Mouse (Mus musculus) brain, adult 2 months (tissue): ENCODE data around the gene Tubb4a.
"Not testable (repeated sequence)": the region's sequence is repeated elsewhere in the genome, so short reads cannot be mapped to it uniquely, and the experiment has no call there.

Experiments used
- DNase-seq: peaks from one replicate; pipeline ENCODE4 v3.0.0; 2011; ENCODE audit warnings: low read depth, low spot score

The Tubb4a gene

DNA sequence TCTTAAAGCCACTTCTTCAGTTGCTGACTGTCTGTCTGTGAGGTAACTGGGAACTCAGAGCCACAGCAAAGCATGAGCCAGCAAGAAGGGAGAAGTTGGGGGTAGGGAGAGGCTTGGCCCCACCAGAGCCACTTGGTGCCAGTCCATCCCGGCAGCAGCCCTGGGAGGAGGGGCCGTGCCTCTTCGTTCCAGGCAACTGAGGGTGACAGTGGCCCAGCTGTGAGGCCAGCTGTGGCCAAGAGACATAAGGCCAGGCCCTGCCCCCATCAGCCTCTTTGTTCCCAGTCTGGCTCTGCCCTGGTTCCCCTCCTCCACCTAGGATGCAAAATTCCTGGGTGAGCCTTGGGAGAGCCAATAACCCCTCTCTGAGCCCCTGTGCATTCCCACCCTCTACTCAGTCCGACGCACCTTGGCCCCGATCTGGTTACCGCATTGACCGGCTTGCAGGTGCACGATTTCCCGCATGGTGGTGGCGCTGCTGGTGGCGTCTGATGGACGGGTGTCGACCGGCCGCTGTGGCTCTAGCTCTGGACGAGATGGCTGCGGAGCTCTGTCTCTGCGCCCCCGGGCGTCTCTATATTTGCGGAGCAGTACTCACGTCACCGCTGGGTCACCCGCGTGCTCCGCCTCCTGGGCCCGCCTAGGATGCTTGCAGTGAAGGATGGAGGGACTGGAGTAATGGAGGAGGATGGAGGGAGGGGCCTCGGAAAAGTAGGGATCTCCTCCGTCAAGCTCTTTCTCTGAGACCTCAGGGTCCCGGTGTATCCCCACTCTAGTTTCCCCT, at the start of gene Tubb4a:
TSS of gene Tubb4a (minus strand) at position 734 of the 784 bp plus-strand sequence.
- peak; percentile 98 for DNase-seq

- DNase-seq: no peak
Observed at GRCm38 (mm10) chr17:57135635-57136034, 48.1 kb upstream of the Tubb4a start.

- DNase-seq: no peak
Observed at GRCm38 (mm10) chr17:57134693-57135092, 47.1 kb upstream of the Tubb4a start.

DNA sequence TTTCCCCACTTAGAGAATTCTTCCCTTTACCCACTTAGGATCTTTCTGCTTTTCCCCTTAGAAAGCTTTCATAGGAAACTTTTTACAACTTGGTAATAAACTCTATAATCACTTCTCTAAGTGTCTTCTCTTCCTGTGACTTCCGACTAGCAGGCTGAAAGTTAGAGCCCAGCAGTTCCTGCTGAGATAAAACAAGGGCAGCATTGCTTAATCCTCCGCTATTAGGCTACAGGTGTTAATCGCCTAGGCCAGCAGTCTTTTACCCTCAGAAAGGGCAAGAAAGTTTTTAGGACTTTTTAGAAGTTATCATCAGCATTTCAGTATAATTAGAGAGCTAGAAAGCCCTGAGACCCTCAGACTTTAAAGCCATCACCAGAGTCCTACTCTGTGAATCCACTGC, 46.4 kb upstream of the Tubb4a start:
- not testable (repeated sequence) for DNase-seq

- peak; percentile 7 for DNase-seq
Observed at GRCm38 (mm10) chr17:57131793-57132192, 44.2 kb upstream of the Tubb4a start.

GRCm38 (mm10) chr17:57125853-57126622, 38.5 kb upstream of the Tubb4a start:
- DNase-seq: no peak

DNA sequence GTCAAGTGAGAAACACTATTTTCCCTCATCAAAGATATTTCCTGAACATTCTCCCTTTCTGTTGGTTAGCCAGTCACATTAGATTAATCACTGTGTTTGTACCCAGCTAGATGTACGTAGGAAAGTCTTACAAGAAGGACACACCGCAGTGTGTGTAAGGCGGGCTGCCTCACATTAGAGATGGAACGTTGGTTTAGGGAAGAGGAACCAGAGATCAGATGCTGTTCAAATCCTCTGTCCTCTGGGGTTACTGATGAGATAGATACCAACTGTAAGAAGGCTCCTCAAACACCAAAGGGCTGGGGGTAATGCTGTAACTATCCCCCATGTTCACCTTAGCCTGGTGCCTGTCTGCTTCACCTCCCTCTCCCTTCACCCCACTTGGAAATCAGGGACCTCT, 37.2 kb upstream of the Tubb4a start:
- DNase-seq: no peak

- DNase-seq: no peak
Observed at GRCm38 (mm10) chr17:57123192-57124118, 35.9 kb upstream of the Tubb4a start.

DNA sequence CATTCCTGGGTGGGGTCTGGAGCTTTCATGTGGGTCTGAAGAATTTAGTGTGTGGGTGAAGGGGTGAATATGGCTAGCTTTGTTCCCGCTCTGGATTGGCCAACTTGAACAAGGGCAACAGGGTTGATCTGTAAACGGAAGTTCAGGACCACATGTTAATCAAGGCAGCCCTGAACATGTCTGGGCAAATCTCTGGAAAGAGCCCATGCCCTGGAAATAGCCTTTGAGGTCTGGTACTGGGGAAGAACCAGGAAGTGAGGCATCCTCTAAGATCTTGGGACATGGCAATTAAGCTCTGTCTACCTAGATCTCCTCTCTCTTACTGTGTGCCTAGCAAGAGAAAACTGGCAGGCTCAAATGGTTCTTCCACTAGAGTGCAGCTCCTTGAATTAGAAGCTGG, 34.3 kb upstream of the Tubb4a start:
- DNase-seq: no peak

DNA sequence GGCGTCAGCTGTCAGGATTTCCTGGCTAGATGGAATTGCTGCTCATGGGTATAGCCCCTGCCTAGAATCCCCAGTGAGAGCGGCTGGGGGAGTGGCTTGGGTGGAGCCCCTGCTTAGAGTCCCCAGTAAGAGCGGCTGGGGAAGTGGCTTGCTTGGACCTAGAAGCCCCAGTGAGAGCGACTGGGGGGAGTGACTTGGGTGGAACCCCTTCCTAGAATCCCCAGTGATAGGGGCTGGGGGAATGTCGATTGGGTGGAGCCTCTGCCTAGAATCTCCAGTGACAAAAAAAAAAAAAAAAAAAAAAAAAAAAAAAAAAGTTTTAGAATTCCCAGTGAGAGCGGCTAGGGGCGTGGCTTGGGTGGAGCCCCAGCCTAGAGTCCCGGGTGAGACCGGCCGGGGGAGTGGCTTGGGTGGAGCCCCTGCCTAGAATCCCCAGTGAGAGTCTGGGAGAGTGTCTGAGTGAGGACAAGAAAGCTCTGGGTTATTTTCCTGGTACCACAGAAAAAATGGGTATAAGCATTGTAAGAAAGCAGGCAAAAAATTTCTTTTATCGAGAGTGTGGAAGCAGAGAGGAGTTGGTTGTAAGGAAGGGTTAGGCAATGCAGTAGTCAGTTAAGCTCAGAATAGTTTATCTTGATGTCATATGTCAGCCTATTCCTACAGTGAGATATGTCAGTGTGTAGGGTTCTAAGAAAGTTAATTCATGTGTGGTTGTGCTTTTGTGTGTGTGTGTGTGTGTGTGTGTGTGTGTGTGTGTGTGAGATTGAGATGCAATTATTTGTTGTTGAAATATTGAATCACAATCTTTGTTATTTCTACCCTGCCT, 31.2 kb upstream of the Tubb4a start:
- no peak for DNase-seq

DNA sequence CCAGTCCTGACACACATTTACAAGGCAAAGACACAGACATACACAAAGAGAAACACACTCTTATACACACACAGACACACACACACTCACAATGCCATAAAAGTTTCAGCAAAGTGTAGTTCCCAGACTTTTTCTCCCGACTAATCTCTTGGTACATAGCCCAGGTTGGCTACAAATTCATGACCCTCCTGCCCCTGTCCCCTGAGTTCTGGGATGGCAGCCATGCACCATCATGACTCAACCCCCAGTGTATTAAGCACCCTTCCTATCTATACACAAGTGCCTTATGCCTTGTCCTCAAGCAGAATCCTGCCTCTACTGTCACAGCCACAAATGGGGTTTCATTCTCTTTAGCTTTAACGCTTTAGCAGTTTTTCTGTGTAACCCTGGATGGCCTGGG, 29.2 kb upstream of the Tubb4a start:
- no peak for DNase-seq

DNA sequence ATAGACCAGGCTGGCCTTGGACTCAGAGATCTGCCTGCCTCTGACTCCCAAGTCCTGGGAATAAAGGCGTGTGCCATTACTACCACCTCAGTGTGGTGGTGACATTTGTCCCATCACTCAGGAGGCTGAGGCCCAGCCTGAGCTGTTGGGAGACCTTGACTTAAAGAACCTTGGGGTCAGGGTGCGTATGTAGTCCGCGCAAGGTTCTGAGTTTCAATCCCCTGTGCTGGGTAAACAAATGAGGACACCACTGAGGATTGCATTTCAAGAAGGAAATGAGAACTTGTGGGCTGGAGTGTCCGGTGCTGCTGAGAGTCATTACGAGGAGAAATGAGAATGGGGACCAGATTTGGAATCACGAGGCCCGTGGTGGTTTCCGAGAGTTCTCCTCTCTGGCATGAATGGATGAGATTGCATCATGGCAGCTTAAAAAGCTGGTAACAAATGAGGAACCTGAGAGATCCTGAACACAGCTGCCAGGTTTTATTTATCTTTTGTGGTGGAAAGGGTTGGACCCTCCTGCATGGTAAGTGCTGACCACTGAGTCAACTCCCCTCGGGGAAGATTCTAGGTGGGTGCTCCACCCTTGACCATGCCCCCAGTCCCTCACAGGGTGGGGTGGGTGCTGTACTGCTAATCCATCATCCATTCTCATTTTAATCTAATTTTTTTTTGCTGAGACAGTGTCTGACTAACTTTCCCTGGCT, 25.3 kb upstream of the Tubb4a start:
- DNase-seq: no peak

DNA sequence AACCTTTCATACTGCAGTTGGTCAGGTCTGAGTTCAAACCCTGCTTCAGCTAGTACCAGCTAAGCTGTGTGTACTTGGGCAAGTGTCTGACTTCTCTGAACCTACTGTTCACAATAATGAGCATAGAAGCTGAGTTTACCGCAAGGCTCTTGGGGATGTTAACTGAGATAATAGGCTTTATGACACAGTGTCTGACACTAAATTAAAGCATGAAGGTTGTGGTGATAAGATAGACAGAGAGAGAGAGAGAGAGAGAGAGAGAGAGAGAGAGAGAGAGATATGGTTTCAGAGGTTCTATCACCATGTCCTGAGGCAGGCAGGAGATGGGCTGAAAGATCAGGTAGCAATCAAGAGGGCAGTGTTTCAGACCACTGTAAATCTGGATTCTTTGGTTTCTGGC, 22.4 kb upstream of the Tubb4a start:
- no peak for DNase-seq

DNA sequence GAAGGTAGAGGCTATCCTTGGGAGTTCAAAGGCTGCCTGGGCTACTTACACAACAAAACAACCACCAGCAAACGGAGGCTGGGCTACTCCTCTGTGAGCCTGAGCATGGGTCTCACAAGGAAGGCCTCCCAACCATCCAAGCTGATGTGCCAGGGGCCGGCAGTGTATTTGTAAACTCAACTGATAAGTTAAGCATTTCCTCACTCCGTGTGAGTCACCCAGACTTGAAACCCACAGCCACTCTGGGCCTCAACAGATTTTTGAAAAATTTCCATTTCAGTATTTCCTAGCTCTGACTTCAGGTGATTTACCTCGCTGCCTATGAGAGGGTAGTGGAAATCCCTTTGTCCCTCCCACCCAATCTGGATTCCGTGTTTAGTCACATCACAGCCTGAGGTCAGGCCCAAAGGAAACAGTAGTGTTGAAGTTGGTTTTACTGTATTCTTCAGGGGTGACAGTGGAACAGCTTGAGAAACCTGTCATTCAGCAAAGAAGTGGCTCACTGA, 21.1 kb upstream of the Tubb4a start:
- DNase-seq: no peak

DNA sequence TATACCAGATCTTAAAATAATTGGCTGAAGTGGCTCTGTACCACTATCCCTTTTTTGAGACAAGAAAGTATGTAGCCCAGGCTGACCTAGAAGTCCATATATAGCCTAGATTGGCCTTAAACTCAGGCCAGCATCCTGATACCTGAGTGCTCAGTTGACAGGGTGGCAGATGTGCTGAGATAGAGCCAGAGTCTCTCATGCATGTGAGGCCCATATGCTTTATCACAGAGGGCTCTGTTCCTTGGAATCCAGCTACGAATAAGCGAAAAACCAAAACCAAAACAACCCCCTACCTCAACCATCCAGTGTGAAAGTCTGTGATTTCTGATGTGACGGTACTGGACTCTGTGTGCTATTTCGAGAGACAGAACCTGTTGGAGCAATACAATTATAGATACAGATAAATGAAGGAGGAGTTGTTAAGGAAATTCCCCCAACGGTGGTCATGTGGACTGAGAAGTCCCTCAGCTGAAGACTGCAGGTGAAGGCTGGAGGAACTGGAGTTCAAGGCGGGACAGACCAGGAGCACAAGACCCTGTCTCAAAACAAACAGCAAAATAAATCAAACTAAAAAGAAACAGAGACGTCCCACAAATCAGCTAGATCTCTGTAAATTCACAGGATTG, 20.6 kb upstream of the Tubb4a start:
- peak; percentile 55 for DNase-seq

DNA sequence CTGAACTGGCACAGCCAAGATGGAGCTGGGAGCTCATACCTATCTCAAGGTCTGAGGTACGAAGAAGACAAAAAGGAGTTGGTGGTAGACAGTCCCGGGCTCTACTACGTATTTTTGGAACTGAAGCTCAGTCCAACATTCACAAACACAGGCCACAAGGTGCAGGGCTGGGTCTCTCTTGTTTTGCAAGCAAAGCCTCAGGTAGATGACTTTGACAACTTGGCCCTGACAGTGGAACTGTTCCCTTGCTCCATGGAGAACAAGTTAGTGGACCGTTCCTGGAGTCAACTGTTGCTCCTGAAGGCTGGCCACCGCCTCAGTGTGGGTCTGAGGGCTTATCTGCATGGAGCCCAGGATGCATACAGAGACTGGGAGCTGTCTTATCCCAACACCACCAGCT, 19.5 kb upstream of the Tubb4a start:
- no peak for DNase-seq

GRCm38 (mm10) chr17:57106035-57106368, 18.4 kb upstream of the Tubb4a start:
- no peak for DNase-seq

GRCm38 (mm10) chr17:57105181-57106034, 17.8 kb upstream of the Tubb4a start, which contains the start of gene Tnfsf9:
TSS of gene Tnfsf9 (plus strand) at chr17:57105325.
- peak; percentile 63 for DNase-seq

- no peak for DNase-seq
Observed at GRCm38 (mm10) chr17:57104496-57104895, 16.9 kb upstream of the Tubb4a start.
